Mouse (Mus musculus) spleen, postnatal 14 days (tissue): ENCODE results near the gene Ush2a.
A peak's percentile ranks its signal among the peaks of the same experiment; 100 is the strongest.

Source experiments
- DNase-seq, 2 experiments: peaks; one replicate each; pipeline ENCODE4 v3.0.0; 2021 to 2022; ENCODE audit warnings: low spot score in 2 of 2

The Ush2a gene

DNA sequence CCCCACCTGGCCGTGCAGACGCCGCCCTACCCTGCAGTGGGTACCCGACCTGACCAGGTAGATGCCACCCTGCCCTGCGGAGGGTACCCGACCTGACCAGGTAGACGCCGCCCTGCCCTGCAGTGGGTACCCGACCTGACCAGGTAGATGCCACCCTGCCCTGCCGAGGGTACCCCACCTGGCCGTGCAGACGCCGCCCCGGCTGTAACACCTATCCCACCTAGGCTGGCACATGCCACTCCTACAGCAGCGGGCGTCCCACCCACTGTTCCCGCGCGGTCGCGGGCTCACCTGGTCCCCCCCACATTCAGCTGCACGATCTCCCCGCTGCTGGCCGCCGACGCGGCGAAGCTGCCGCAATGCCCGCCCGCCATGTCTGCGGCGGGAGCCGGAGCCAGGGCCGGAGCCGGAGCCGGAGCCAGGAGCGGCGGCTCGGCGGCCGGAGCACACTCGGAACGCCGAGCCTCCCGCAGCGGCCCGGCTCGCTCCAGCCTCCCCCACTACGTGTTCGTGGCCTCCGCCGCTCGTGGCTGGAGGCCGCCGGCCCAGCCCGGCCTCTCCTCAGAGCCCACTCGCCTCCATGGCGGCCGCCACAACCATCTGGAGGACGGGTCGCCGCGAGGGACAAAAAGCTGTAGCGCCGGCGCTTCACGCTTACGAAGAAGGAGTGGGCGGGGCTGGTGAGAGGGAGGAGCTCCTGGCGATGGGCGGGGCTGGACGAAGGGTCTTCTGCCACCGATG lies 745.6 kb downstream of the Ush2a start, which contains the start of gene Kctd3:
TSS of gene Kctd3 (minus strand) at position 603 of the 741 bp plus-strand sequence.
- DNase-seq, result peak; percentile 92 to 97

DNA sequence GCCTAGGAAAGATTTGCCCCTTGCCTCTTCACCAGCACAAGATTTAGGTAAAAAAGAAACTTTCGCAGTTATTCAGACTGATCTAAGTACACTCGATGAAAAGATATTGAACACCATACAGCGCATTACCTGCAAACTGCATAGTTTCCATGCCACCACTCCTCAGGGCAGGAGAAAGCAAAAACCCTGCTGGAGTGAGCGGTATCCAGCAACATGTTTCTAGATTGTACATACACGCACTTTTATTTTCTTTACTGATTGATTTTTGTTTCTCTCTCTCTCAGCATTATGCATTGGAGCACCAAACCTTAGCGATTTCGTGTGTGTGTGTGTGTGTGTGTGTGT lies 746.1 kb downstream of the Ush2a start:
- DNase-seq, result no peak

DNA sequence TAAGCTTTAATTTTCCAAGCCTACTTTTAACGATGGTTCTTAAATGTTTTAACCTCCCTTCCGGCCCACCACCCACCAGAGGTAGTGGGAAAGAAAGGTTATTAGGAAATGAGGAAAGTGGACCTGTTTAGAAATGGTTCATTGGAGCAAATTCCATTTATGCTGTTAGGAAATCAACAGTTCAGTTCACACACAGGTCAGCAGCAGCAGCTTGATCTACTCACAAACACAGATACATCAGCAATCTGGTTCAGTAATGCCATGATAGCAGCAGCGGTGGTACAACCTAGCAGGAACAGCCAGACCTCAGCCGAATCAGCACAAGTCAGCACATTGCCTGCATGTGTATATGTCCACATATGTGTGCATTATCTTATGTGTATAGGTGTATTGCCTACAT lies 748.8 kb downstream of the Ush2a start:
- DNase-seq, result no peak

DNA sequence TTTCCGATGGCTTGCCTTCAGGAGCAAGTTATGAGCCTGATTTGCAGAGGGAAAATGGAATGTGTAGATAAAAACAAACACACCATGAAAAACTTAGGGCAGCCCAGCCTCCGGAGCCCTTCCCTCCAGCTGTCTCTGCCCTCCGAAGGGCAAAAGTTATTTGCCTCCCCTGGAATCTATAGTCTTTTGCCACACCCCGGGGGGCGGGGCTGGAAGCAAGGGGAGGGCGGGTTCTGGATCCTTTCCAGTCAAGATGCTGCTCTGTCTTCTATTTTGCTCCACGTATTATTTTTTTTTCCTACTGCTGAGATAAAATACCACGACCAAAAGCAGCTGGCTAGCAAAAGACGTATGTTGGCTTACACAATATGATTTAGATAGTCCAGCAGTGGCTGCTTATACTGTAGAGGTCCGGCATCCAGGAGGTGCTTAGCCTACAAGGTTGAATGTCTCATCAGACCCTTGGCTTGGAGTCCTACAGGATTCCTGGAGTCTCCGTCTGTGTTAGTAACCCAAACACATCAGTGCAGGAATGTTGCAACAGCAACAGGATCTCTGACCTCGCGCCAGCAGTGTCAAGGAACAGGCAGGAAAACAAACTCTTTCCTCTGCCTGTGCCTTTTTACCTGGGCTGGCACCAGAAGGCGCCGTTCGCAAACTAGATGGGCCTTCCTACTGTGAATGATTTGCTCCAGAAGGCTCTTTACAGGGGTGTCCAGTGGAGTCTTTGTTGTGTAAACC lies 751.2 kb downstream of the Ush2a start:
- DNase-seq, result no peak

DNA sequence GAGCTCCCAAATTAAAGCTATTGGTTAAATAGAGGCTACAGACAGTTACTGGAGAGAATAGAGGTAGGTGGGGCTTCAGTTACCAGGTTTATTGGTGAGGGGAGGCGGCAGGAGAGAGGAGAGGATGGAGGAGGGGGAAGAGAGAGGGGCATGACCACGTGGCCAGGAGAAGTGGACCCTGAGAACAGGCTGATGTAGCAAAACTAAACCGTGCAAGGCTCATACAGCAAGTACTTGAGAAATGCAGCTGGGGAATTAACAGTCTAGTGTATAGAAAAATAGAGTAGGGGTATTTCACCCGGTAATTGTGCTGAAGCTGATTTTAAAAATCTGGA lies 751.7 kb downstream of the Ush2a start:
- DNase-seq, result no peak
